Mouse (Mus musculus) spleen, adult 2 months (tissue): ENCODE measurements around the gene Pdpr. TPM values are rescaled to one million over a fixed set of nuclear protein-coding genes. Genes with fewer than 3 reads are reported as not detected.

ENCODE experiments used
- DNase-seq, 2 experiments: peaks; one replicate each; pipeline versions ENCODE4 v3.0.0 to v3.0.0-alpha.2; 2012 to 2021; ENCODE audit warnings: low spot score in 2 of 2, low read depth in 1 of 2
- H3K27ac ChIP-seq: fragments of 200-500 bp; 2 replicates; pipeline ENCODE4 v1.5.1; 2012; ENCODE audit warnings: low read length, inconsistent platforms; ENCODE audit not compliant: insufficient read depth
- H3K27me3 ChIP-seq: fragments of 200-500 bp; 2 replicates; pipeline ENCODE4 v1.6.1; 2012; ENCODE audit warnings: mild to moderate bottlenecking, moderate library complexity, low read length, inconsistent platforms; ENCODE audit not compliant: control insufficient read depth, insufficient read depth
- H3K36me3 ChIP-seq: fragments of 200-500 bp; 2 replicates; pipeline ENCODE4 v1.6.1; 2012; ENCODE audit warnings: mild to moderate bottlenecking, low read length, inconsistent platforms; ENCODE audit not compliant: control insufficient read depth, insufficient read depth
- H3K4me1 ChIP-seq: fragments of 200-500 bp; 2 replicates; pipeline ENCODE4 v1.6.1; 2011; ENCODE audit warnings: inconsistent platforms; ENCODE audit not compliant: control insufficient read depth, insufficient read depth, insufficient read length
- H3K4me3 ChIP-seq: fragments of 200-500 bp; 2 replicates; pipeline ENCODE4 v1.5.1; 2011; ENCODE audit warnings: mild to moderate bottlenecking, inconsistent platforms; ENCODE audit not compliant: insufficient read depth, insufficient read length; ENCODE audit errors: extremely low read depth
- CTCF ChIP-seq: fragments of 200-500 bp; IDR thresholded peaks from 2 replicates; pipeline ENCODE4 v1.5.1; 2011; ENCODE audit warnings: mild to moderate bottlenecking, inconsistent platforms; ENCODE audit not compliant: insufficient read depth, insufficient read length, insufficient replicate concordance; ENCODE audit errors: extremely low read depth
- POLR2A ChIP-seq: fragments of 200-500 bp; IDR thresholded peaks from 2 replicates; pipeline ENCODE4 v1.6.1; 2011; ENCODE audit warnings: low read depth, low read length, inconsistent platforms
- WGBS: fragments of 180-500 bp; shearing (Covaris S2); methylation state at CpG from one replicate; pipeline ENCODE4 v1.1.7; 2018; 5-methylcytosine and 5-hydroxymethylcytosine counted together
- polyA plus RNA-seq: library from polyadenylated mRNA; depleted of rRNA; stranded (reverse); fragments of >200 nt; gene quantifications from 2 replicates; pipeline ENCODE4 v1.2.3, GENCODE M21; 2012; rRNA removed

Pdpr gene
- polyA plus RNA-seq, 1 experiment: 8.6 TPM

DNA sequence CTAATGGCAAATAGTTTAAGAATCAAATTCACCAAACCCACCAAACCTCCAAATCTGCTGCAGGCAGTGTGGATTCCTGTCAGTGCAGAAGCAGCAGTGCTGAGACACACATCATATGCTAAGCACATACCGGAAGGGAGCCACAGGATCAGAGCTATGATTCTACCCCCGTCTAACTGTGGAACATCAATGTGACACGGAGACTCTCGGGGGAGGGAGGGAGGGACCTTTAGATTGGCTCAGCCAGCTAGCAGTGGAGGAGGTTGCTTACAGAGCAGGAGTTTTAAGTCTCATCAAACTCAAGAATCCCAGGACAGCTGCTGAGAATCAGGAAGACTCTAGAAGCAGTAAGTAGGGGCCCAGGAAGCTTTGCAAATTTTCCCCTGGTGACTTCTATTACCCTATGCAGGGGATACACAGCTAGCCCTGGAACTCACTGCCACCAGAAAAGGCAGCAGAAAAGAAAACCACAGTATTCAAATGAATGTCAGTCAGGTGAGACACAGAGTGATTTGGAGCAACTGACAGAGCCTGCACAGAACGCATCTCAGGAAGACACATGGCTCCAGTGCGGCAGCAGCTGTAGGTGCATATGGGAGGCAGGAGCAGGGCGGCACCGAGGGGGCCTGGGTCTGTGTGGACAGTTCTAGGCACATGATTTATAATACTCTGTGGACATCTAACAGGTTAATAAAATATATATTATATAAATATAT, 61.4 kb downstream of the Pdpr start:
- WGBS: 86% methylated on average over 8 of the region's 8 CpGs
- H3K36me3 ChIP-seq: peaks cover 28% of the 10 kb centered on the region
- no peaks in the 10 kb centered on the region for H3K4me1 ChIP-seq
- no peak overlapping the region for H3K27ac ChIP-seq
- TF ChIP-seq POLR2A (no peak), CTCF (no peak)
- H3K27me3 ChIP-seq: no peaks in the 10 kb centered on the region
- DNase-seq: no peak
- H3K4me3 ChIP-seq: no peak overlapping the region

DNA sequence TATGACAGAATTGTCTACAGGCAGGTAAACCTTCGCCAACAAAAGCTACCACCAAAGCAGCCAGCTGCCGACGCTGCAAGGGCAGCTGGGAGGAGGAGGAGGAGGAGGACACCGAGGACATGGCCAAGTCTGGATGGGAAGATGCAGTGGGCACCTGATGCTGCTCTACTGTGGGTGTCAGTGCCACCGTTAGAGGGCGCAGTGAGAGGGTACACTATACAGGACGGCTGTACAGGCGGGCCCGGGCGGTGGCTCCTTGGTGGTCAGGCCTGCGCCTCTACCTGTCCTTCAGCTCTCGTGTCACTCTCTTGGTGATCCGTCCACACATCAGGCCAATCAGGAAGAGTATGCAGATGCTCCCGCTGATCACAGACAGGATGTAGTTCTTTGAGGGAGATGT, 63.2 kb downstream of the Pdpr start:
- no peak for TF ChIP-seq POLR2A
- TF ChIP-seq CTCF: 0 out of 2 replicates have a peak, but pooled peaks have one; percentile 45
- H3K36me3 ChIP-seq: peaks cover 41% of the 10 kb centered on the region
- WGBS: 68% methylated on average over 14 of the region's 14 CpGs
- H3K4me3 ChIP-seq: no peak overlapping the region
- H3K27me3 ChIP-seq: no peaks in the 10 kb centered on the region
- H3K27ac ChIP-seq: no peak overlapping the region
- peak in 1 of 2 experiments; percentile 35 for DNase-seq
- no peaks in the 10 kb centered on the region for H3K4me1 ChIP-seq

DNA sequence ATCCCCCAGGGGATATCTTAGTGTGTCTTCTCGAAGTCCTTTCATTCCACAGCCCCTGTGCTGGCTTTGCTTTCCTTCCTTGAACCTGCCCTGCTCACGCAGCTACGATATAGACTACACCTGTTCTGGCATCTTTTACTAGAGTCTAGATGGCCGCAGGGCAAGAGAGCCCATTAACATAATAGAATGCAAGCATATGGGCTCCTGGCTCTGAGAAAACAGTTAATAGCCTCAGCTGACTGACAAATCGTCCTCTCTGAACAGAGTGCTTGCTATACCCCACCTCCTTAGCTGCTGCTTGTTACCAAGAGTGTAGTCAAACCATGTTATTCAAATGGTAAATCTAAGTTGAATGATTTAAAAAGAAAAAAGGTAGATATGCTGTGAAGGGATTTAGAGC, 77.2 kb downstream of the Pdpr start:
- Histone ChIP-seq H3K27ac (no peak overlapping the region), H3K27me3 (no peaks in the 10 kb centered on the region), H3K4me3 (no peak overlapping the region), H3K4me1 (no peaks in the 10 kb centered on the region), H3K36me3 (peaks cover 45% of the 10 kb centered on the region)
- TF ChIP-seq CTCF: no peak
- TF ChIP-seq POLR2A: no peak
- no peak for DNase-seq
- 90% methylated on average over 5 of the region's 5 CpGs for WGBS

DNA sequence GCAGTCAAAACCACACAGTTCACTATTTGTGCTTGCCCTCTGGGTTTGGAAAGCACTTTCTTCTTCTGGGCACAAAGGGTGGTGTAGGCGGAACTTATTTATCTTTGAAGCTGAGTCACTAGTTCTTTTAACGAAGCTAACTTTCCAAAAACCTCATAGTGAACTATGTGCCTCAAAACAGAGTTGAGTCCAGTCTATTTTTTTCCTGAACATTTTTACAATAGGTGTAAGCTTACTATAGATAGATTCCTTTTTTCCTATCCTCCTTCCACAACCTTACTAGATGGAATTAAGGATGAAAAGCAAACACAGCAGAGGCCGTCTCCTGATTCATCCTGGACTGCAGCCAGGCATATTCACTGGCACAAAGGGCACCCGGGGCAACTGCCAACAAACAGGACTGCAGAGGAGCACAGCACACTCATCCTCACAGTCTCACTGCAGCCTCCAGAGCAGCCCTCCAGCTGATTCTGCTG, 91.1 kb downstream of the Pdpr start:
- Histone ChIP-seq H3K36me3 (peaks cover 24% of the 10 kb centered on the region), H3K27ac (no peak overlapping the region), H3K27me3 (no peaks in the 10 kb centered on the region), H3K4me1 (no peaks in the 10 kb centered on the region), H3K4me3 (no peak overlapping the region)
- TF ChIP-seq POLR2A (no peak), CTCF (no peak)
- 68% methylated on average over 4 of the region's 4 CpGs for WGBS
- no peak for DNase-seq

Other genes starting within 250 kb of the Pdpr start
- gene Cog4, start 248.0 kb upstream of the Pdpr start, polyA plus RNA-seq: 15.9 and 16.6 TPM in 2 replicates
- gene Sf3b3, start 247.8 kb upstream of the Pdpr start, polyA plus RNA-seq: 30.5 and 31.0 TPM in 2 replicates
- 12.9 and 15.6 TPM in 2 replicates for gene Fuk, start 192.1 kb upstream of the Pdpr start, polyA plus RNA-seq
- 20.3 and 25.5 TPM in 2 replicates for gene St3gal2, start 174.7 kb upstream of the Pdpr start, polyA plus RNA-seq
- gene Ddx19a, start 96.8 kb upstream of the Pdpr start, polyA plus RNA-seq: 16.6 and 23.5 TPM in 2 replicates
- 2.4 and 3.0 TPM in 2 replicates for gene Ddx19b, start 62.9 kb upstream of the Pdpr start, polyA plus RNA-seq
- 14.1 and 16.5 TPM in 2 replicates for gene Aars, start 61.5 kb upstream of the Pdpr start, polyA plus RNA-seq
- gene Exosc6, start 38.3 kb upstream of the Pdpr start, polyA plus RNA-seq: 21.5 and 39.8 TPM in 2 replicates
- not detected in 2 replicates for gene Clec18a, start 2.2 kb upstream of the Pdpr start, polyA plus RNA-seq
- 22.6 and 24.9 TPM in 2 replicates for gene Glg1, start 164.6 kb downstream of the Pdpr start, polyA plus RNA-seq
- gene Rfwd3, start 205.6 kb downstream of the Pdpr start, polyA plus RNA-seq: 10.6 and 10.9 TPM in 2 replicates
- 1.0 and 1.1 TPM in 2 replicates for gene Mlkl, start 243.5 kb downstream of the Pdpr start, polyA plus RNA-seq